Mouse (Mus musculus) cerebellum, adult 2 months (tissue): ENCODE results near the gene Sdk1.

Experiments
- CTCF ChIP-seq: fragments of 200-500 bp; IDR thresholded peaks from 2 replicates; pipeline ENCODE4 v1.5.1; 2011; ENCODE audit warnings: low read depth, mild to moderate bottlenecking, control low read depth, low read length, moderate library complexity, borderline replicate concordance; ENCODE audit not compliant: insufficient read depth
- POLR2A ChIP-seq: fragments of 200-500 bp; IDR thresholded peaks from 2 replicates; pipeline ENCODE4 v1.6.1; 2011; ENCODE audit warnings: low read length, control low read depth, borderline replicate concordance; ENCODE audit not compliant: insufficient read depth

DNA sequence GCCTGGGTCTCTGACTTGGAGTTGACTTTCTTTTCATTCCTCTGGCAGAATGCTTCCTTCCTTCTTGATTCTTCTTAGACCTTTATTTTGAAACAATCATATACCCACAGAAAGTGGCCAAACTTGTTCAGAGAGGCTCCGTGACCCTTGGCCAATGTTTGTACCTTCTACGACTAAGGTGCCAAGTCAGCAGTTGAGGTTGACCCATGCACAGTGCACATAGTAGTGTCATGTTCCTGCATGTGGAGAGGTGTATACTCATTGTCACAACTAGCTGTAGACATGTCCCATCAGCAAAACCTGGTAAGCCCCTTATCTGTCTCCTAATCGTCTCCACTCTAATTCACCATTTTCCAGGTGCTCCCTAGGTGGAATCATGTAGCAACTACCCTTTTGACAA lies 530.2 kb downstream of the Sdk1 start:
- TF ChIP-seq POLR2A (no peak), CTCF (no peak)
